Mouse (Mus musculus): ENCODE data around the gene Arnt2. TPM values are rescaled to one million over a fixed set of nuclear protein-coding genes. Genes with fewer than 3 reads are reported as not detected.

Gene Arnt2
- polyA plus RNA-seq (2012; rRNA removed): 0.41 and 0.62 TPM in 2 replicates

DNA sequence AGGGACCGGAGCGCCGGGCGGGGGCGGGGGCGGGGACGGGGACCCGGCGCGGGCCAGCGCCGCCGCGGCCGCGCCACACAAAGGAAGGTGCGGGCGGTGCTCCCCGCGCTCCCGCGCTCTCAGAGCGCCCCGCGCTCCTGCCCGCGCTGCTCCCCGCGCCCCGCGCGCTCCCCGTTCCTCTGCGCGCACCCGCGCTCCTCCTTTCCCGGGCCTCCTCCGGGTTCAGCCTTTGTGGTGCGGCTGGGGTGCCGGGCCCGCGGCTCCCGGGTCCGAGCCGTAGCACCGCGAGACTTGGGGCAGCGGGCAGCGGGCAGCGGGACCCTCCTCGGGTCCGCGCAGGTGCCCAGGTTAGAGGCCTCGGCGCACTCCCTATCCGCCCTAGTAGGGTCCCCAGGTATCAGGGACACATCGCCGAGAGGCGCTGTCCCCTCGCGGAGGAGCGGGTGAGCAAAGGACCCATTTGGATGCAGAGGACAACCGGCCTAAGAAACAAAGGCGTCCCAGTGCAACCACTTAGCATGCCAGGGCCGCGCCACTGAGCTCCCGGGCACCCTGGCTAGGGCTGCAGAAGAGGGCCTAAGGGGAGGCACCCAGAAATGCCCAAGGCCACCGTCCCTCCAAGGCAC, at the start of gene Arnt2:
Arnt2 (minus strand) TSS at position 281 of the 626 bp plus-strand sequence.

Other genes starting within 250 kb of the Arnt2 start
- 0.77 and 1.3 TPM in 2 replicates for gene Gm2115, start 118.8 kb upstream of the Arnt2 start, polyA plus RNA-seq (2012; rRNA removed)
- 12.6 and 13.7 TPM in 2 replicates for gene Fah, start 196.5 kb upstream of the Arnt2 start, polyA plus RNA-seq (2012; rRNA removed)